Mouse (Mus musculus) embryonic fibroblast, embryonic 13.5 days (primary cell): Measurements from ENCODE around the gene Zfp28. TPM values are rescaled to one million over a fixed set of nuclear protein-coding genes. Genes with fewer than 3 reads are reported as not detected.

Experiments
- H3K27ac ChIP-seq: 2 replicates; pipeline ENCODE4 v1.5.1; 2012; ENCODE audit warnings: low read length, control low read depth, inconsistent platforms; ENCODE audit not compliant: insufficient read depth
- H3K4me1 ChIP-seq: 2 replicates; pipeline ENCODE4 v1.6.1; 2011; ENCODE audit warnings: low read length; ENCODE audit not compliant: control insufficient read depth, insufficient read depth
- H3K4me3 ChIP-seq: 2 replicates; pipeline ENCODE4 v1.5.1; 2011; ENCODE audit warnings: mild to moderate bottlenecking, control low read depth, low read length; ENCODE audit not compliant: insufficient read depth
- CTCF ChIP-seq: IDR thresholded peaks from 2 replicates; pipeline ENCODE4 v1.5.1; 2011; ENCODE audit warnings: mild to moderate bottlenecking, control low read depth, low read length, moderate library complexity, borderline replicate concordance; ENCODE audit not compliant: insufficient read depth
- POLR2A ChIP-seq: IDR thresholded peaks from 2 replicates; pipeline ENCODE4 v1.6.1; 2011; ENCODE audit warnings: low read depth, mild to moderate bottlenecking, control low read depth, low read length, moderate library complexity
- polyA plus RNA-seq: library from polyadenylated mRNA; stranded (reverse); fragments of >200 nt; gene quantifications from 2 replicates; pipeline ENCODE4 v1.2.4, GENCODE M21; 2011; ENCODE audit warnings: low read depth; ENCODE audit not compliant: missing spikeins, insufficient read length

Zfp28 gene
- polyA plus RNA-seq, 1 experiment = 10.5 TPM

DNA sequence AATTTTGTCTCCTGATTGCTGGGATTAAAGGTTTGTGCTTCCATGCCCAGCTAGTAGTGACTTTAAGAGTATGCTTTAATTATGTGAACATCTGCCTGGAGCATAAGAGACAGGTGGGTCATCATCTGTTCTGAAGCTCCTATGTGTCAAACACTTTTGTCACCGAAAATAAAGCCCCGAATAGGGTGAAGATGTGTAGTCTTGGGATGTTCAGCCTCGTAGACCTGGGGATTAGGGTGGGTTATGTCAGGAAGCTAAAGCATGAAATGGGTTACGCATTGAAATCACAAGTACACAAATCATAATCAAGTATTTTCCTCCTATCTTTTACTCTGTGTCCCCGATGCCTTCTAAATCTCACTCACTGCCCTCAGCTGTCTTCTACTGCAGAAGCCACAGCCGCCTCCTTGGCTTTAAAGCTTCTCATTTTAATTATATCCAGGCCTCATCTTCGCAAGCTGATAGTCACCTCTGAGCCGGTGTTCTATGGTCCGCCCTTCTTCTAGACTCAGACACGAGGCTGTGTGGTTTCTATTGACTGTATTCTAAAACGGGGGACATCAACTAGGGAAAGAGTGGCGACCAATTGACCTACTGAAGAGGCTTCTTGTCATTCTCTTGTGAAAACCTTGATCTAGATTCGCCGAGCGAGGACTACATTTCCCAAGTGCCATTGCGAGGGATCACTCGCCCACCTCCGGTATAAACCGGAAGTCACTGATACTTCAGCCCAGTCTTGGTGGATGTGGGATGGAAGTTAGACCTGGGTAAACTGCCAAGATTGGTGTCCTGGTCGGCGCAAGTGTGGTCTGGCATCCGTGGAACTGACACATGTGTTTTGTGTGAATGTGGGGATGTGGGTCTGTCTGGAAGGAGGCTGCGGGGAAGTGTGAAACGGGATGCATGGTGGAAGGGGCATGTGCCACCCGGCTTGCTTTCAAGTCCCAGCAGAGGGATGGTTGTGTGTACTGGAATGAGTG is 15.2 kb downstream of the Zfp28 start, which contains the start of gene Smim17:
Gene Smim17 (plus strand): TSS at position 720 of the 980 bp plus-strand sequence.
- H3K4me1 ChIP-seq = no peaks in the 10 kb centered on the region
- TF ChIP-seq CTCF = no peak
- TF ChIP-seq POLR2A = peak; percentile 81
- H3K27ac ChIP-seq = no peak within 1 kb of the TSS
- H3K4me3 ChIP-seq = peak within 1 kb of the TSS; percentile 41

- Histone ChIP-seq H3K27ac (no peak within 1 kb of the TSS), H3K4me3 (no peak within 1 kb of the TSS), H3K4me1 (no peaks in the 10 kb centered on the region)
- TF ChIP-seq POLR2A (no peak), CTCF (peak; percentile 65; the same call in 1 of the 2 replicates)
Measured at GRCm38 (mm10) chr7:6410043-6410442, 26.9 kb downstream of the Zfp28 start, which contains the start of gene Gm20715. Gene Gm20715, plus strand, starts transcription at chr7:6410277.

DNA sequence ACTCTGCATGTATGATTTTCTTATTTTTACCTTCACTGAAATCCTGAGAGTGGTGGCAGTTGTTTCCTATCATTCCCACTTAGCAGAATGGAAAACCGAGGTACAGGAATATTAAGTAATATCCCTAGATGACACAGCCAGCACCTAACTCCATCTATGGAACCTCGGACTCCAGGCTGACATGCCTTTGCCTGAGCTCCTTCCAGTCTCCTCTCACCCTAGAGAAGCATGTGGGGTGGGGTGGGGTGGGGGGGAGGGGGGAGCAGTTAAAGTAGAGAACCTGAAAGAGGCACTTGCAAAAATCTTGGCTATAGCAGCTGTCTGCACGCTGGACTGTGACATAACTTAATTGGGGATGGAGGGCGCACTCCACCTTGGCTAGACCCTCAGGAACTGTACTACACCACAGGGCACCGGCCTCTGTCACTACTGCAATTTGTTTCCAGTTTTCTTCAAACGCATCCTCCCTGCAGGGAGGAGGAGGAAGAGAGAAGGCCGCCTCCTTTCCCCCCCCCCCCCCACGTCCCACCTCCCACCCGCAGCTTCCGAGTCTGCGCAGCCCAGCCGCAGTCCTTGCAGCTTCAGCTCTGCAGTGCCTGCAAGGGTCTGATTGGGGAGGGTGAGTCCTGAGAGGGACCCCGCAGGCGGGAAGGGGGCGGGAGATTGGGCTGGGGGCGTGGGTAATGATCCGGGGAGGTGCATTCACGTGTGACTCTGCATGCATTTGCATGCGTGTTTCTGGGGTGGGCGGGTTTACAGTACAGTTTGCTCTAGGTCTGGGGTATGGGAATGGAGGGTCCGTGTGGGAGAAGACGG is 31.7 kb downstream of the Zfp28 start:
- no peak for TF ChIP-seq POLR2A
- TF ChIP-seq CTCF = no peak
- Histone ChIP-seq H3K27ac (no peak overlapping the region), H3K4me3 (no peak overlapping the region), H3K4me1 (no peaks in the 10 kb centered on the region)

GRCm38 (mm10) chr7:6415442-6415787 is 32.3 kb downstream of the Zfp28 start:
- TF ChIP-seq CTCF (no peak), POLR2A (no peak)
- no peak overlapping the region for H3K27ac ChIP-seq
- H3K4me3 ChIP-seq = no peak overlapping the region
- H3K4me1 ChIP-seq = no peaks in the 10 kb centered on the region

DNA sequence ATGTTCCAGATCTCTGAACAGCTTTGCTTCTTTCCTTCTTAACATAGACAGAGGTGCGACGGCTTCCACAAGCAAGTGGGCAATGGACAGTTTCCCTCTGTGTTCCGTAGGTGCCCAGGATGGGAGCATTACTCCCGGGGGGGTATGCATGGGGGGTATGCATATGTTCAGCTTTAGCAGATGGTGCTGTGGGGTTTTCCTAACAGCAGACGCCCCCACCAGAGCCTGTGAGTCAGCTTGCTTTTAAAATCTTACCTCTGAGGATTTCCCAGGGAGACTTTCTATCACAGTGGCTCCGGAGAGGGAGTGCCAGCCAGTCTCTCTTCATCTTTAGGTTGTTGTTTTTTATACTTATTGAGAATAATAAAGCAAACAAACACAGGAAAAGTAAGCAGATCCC is 36.8 kb downstream of the Zfp28 start:
- TF ChIP-seq CTCF (no peak), POLR2A (no peak)
- Histone ChIP-seq H3K4me3 (no peak overlapping the region), H3K4me1 (no peaks in the 10 kb centered on the region), H3K27ac (no peak overlapping the region)

DNA sequence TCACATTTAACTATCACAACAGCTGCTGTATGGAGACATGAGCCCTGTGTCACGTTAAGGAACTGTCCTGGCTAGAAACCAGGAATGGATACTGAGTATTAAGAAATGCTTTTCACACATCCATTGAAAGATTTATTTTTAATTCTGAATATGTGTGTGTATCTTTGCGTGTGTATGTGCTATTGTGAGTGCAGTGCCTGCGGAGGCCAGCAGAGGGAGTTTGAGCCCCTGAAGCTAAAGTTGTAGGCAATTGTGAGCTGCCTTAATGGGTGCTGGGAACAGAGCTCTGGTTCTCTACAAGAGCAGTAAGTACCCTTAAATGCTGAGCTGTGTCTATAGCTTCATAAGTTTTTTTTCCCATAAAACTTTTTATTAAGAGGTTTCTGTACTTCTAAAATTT is 46.3 kb downstream of the Zfp28 start:
- no peaks in the 10 kb centered on the region for H3K4me1 ChIP-seq
- H3K4me3 ChIP-seq = no peak overlapping the region
- TF ChIP-seq POLR2A (no peak), CTCF (no peak)
- H3K27ac ChIP-seq = no peak overlapping the region

DNA sequence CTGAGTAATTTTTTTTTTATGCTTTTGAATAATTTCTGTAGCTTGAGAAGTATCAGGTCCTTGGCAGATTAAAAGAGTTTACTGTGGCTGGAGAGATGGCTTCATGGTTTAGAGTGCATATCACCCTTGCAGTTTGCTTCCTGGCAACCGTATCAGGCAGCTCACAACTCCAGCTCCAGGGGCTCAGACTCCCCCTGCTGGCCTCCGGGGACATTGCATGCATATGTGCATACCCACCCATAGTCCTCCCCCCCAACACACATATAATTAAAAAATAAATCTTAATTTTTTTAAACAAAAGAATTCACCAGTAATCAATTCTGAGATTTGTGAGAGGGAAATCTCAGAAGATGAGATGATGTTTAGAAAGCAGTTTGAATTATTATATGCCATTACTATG is 47.2 kb downstream of the Zfp28 start:
- no peak overlapping the region for H3K4me3 ChIP-seq
- TF ChIP-seq POLR2A (no peak), CTCF (peak; percentile 36; the same call in 1 of the 2 replicates)
- H3K27ac ChIP-seq = no peak overlapping the region
- 0 out of 2 replicates have a peak, but pooled peaks cover 2% of the 10 kb centered on the region for H3K4me1 ChIP-seq

DNA sequence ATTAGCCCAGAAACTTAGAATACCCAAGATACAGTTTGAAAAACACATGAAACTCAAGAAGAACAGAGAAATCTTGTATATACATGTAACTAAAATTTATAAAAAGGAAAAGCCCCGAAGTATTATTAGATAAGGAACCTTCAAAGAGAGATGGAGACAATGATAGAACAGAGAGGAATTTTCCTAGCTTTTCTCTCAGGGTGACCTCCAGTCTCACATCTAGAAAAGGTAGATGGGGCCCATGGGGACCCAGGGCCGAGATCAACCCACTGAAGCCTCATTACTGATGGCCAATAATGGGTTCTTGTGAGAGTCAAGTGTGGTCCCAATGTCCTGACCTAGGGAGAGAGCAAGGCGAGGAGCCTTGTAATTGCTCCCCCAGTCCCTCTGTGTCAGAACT is 55.3 kb downstream of the Zfp28 start, which contains the start of gene Olfr1344:
Gene Olfr1344 (plus strand): TSS at position 301 of the 400 bp plus-strand sequence.
- TF ChIP-seq CTCF (no peak), POLR2A (no peak)
- H3K4me1 ChIP-seq = 0 out of 2 replicates have a peak, but pooled peaks cover 2% of the 10 kb centered on the region
- H3K4me3 ChIP-seq = no peak within 1 kb of the TSS

DNA sequence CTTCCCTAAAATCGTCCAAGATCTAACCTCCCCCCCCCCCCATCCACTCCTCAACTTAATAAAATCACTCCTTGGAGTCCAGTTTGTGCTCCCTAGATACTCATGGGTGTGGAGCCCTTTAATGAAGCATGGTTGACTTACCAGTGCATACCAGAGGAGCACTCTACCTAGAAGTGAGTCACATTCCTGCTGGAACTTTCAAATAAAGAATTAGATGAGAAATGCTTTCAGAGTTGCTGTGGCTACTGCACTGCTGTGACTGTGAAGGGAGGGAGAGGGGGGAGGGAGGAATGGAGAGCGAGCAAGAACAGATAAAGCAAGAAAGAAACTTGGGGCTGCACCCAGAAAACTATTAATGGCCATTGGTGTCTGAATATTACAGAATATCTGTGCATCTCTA is 58.1 kb downstream of the Zfp28 start:
- Histone ChIP-seq H3K4me1 (no peaks in the 10 kb centered on the region), H3K4me3 (no peak overlapping the region), H3K27ac (no peak overlapping the region)
- TF ChIP-seq CTCF (no peak), POLR2A (no peak)

More for the DNA sequence above, 55.3 kb downstream of the Zfp28 start, which contains the start of gene Olfr1344:
- H3K27ac ChIP-seq = no peak within 1 kb of the TSS

Other genes with a start within 250 kb of the Zfp28 start
- 14.2 and 19.0 TPM in 2 replicates for gene Zfp787, start 227.3 kb upstream of the Zfp28 start, polyA plus RNA-seq
- gene Zfp444, start 211.1 kb upstream of the Zfp28 start, polyA plus RNA-seq = 15.2 and 20.9 TPM in 2 replicates
- gene Galp, start 186.2 kb upstream of the Zfp28 start, polyA plus RNA-seq = not detected in 2 replicates
- gene Zscan5b, start 161.0 kb upstream of the Zfp28 start, polyA plus RNA-seq = not detected in 2 replicates
- not detected in 2 replicates for gene Epp13, start 130.6 kb upstream of the Zfp28 start, polyA plus RNA-seq
- 4.1 TPM in 2 replicates for gene Zfp667, start 96.7 kb upstream of the Zfp28 start, polyA plus RNA-seq
- gene Zfp583, start 52.0 kb upstream of the Zfp28 start, polyA plus RNA-seq = 4.7 and 6.2 TPM in 2 replicates
- gene Gm3854, start 39.5 kb upstream of the Zfp28 start, polyA plus RNA-seq = 0.82 and 1.4 TPM in 2 replicates
- gene Zfp78, start 20.0 kb upstream of the Zfp28 start, polyA plus RNA-seq = 3.3 and 3.6 TPM in 2 replicates
- gene Smim17, start 15.4 kb downstream of the Zfp28 start, polyA plus RNA-seq = not detected in 2 replicates
- gene Gm20715, start 27.0 kb downstream of the Zfp28 start, polyA plus RNA-seq = not detected in 2 replicates
- gene Olfr1344, start 55.4 kb downstream of the Zfp28 start, polyA plus RNA-seq = not detected in 2 replicates
- not detected in 2 replicates for gene Olfr1336, start 72.9 kb downstream of the Zfp28 start, polyA plus RNA-seq
- not detected in 2 replicates for gene Olfr1346, start 83.8 kb downstream of the Zfp28 start, polyA plus RNA-seq
- not detected in 2 replicates for gene Olfr5, start 103.6 kb downstream of the Zfp28 start, polyA plus RNA-seq
- not detected in 2 replicates for gene Olfr1347, start 116.5 kb downstream of the Zfp28 start, polyA plus RNA-seq
- not detected in 2 replicates for gene Olfr1348, start 125.5 kb downstream of the Zfp28 start, polyA plus RNA-seq
- gene Olfr1349, start 139.7 kb downstream of the Zfp28 start, polyA plus RNA-seq = not detected in 2 replicates
- gene Olfr1350, start 181.5 kb downstream of the Zfp28 start, polyA plus RNA-seq = not detected in 2 replicates